Mouse (Mus musculus): ENCODE data around the gene Gm20662.
A peak's percentile ranks its signal among the peaks of the same experiment; 100 is the strongest.

Gene Gm20662

DNA sequence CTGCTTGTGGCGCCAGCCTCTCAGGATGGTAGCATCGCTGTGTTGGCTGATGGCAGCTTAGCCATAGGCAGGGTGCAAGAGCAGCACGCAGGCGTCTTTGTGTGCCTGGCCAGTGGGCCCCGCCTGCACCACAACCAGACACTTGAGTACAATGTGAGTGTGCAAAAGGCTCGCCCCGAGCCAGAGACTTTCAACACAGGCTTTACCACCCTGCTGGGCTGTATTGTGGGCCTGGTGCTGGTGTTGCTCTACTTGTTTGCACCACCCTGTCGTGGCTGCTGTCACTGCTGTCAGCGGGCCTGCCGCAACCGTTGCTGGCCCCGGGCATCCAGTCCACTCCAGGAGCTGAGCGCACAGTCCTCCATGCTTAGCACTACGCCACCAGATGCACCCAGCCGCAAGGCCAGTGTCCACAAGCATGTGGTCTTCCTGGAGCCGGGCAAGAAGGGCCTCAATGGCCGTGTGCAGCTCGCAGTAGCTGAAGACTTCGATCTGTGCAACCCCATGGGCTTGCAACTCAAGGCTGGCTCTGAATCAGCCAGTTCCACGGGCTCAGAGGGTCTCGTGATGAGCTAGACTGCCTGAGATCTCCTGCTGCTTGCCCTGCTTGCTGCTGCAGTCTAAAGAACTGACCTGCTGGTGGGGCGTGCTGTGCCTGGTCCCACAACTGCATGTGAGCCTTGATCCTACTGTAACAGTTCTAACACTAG, 58.3 kb downstream of the Gm20662 start:
- no peak for DNase-seq (ENCODE audit: low spot score)

DNA sequence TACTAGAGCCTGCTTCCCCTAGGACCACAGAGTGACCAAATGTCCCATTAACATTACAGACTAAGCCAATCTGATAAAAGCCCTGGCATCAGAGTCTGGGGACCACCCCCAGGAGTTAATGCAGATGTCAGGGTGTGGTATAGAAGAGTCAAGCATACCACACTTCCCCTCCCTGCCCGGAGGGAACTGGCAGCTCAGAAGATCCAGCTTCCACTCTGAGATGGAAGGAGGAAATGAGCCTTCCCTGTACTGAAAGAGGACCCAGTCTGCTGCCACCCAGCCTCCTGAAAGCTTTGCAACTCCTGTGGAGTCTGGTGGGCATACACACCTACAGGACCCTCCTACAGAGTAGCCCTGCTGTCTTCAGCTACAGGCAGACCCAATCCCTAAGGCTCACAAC, 58.9 kb downstream of the Gm20662 start:
- no peak for DNase-seq (ENCODE audit: low spot score)

- DNase-seq (ENCODE audit: low spot score), result no peak
These were observed 59.6 kb downstream of the Gm20662 start for GRCm38 (mm10) chr9:108055661-108056237.

DNA sequence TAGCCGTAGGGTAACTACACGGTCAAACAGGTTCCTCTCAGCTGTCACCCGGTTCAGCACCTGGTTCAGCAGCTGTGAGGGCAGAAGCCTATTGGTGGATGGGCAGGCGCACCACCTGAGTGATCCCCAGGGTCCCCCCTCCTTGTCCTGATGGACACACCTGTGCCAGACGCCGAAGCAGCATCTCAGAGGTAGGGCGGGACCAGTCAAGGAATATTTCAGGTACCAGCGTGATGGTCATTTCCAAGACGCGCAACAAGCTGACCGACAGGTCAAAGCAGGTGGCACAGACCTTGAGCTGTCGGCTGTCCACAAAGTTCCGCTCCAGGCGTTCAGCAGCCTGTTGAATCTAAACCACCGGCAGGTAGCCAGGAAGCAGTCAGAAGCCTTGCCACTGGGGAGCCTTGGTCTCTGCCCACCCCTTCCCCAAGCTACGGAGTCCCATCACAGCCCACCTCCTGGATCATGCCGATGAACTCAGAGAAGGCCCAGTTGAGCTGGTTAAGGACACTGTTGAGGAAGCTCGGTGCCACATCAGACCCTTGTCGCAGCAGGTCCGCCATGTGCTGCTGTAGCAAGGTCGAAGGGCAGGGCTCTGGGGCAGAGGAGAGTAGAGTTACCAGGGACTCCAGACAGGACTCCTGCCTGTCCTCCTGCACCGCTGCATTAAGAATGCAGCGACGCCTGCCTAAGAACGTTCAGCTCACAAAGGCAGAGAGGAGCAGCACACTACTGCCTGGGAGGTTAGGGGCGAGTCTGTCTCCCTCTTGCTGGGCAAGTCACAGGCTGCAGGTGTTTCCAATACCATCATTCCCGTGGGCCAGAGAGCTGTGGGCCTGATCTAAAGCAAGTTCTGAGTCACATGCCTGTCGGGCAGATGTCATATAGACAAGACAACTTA, 60.5 kb downstream of the Gm20662 start:
- DNase-seq (ENCODE audit: low spot score), result no peak

GRCm38 (mm10) chr9:108057262-108057562, 61.1 kb downstream of the Gm20662 start:
- no peak for DNase-seq (ENCODE audit: low spot score)

GRCm38 (mm10) chr9:108058291-108058690, 62.1 kb downstream of the Gm20662 start:
- no peak for DNase-seq (ENCODE audit: low spot score)

DNA sequence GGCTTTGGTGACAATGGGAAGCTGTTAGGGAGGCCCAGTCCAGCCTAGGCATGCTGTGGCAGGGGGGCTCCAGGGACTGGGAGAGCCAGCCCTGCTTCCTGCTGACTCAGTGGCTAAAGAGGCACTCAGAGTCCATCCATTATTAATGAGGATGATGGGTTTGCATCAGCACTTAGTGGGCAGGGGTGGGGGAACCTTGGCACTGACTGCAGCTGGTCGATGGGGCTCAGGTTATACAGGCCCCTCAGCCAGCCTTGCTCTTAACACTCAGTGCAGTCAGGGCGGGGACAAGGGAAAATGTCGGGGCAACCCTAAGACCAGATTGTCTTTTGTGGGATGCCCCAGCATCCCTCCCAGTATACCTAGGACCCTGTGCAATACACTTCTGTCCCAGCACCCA, 66.0 kb downstream of the Gm20662 start:
- no peak for DNase-seq (ENCODE audit: low spot score)

DNA sequence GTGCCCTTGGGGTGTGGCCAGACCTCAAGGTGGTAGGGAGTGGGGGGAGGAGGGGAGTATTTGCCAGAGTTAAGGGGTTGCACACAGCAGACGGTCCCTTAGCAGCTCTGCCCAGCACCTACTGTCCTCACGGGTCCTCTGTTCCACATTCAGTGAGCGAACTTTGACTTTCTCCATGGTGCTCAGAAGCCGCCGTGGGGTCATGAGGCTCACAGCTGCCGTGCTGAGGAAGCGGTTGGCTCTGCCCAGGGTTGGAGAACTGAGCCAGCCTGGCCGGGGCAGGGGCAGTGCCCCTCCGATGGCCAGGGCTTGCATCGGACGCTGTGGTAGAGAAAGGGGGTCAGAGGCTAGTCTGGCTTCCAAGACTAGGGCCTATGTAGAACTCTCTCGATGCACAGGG, 67.2 kb downstream of the Gm20662 start:
- DNase-seq (ENCODE audit: low spot score), result no peak

GRCm38 (mm10) chr9:108065491-108066011, 69.4 kb downstream of the Gm20662 start:
- DNase-seq (ENCODE audit: low spot score), result peak; percentile 81

DNA sequence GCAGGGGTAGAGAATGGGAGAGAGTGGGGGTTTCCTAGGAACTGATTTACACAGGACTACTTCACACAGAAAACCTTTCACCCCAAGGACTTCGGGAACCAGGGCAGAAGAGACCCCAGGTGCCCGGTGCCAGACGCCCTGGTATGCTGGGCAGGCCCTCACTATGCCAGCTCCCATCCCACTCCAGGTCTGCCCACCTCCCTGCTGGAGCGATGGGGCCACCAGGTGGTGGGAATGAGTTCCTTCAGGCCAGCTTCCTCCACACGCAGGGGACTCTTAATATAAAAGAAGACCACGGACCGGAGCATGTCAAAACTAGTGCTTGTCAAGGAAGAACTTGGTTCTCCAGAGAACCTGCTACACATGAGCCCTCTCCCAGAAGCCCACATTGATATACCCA, 71.0 kb downstream of the Gm20662 start:
- DNase-seq (ENCODE audit: low spot score), result no peak

GRCm38 (mm10) chr9:108067900-108068299, 71.8 kb downstream of the Gm20662 start:
- peak; percentile 91 for DNase-seq (ENCODE audit: low spot score)

- DNase-seq (ENCODE audit: low spot score), result no peak
These were observed 72.9 kb downstream of the Gm20662 start for GRCm38 (mm10) chr9:108069007-108069406.

DNA sequence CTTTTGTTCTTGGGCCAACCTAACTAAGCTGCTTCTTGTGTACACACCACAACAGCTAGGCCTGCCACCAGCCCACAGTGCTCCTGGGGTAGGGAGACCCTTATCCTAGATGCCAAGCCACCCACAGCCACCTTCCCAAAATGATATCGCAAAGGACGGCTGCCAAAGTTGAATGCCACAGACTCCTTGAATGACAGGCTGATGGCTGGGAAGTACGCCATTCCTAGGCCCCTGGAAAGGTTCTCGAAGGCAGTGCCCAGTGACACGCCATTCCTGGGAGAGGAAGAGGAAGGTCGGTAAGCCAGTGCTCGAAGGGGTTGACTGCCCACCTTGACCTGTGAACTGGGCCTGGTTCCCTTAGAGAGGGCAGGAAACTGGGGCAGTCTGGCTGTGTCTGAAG, 73.4 kb downstream of the Gm20662 start:
- DNase-seq (ENCODE audit: low spot score), result no peak

DNA sequence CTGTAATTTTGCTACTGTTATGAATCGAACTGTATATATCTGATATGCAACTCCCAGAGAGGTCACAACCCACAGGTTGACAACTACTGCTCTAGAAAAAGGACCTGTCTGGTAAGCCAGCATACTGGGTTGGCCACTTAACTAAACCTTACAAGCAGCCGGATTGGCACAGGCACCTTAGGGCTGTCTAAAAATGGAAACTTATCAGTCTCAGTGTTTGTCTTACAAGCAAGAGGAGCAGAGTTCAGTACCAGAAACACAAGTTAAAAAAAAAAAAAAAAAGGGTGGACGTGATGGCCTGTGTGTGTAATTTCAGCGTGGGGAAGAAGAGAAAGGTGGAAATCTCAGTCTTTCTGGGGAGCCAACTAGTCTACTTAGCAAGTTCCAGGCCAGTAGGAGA, 75.7 kb downstream of the Gm20662 start:
- no peak for DNase-seq (ENCODE audit: low spot score)

- no peak for DNase-seq (ENCODE audit: low spot score)
These were observed 76.4 kb downstream of the Gm20662 start for GRCm38 (mm10) chr9:108072481-108072924.

DNA sequence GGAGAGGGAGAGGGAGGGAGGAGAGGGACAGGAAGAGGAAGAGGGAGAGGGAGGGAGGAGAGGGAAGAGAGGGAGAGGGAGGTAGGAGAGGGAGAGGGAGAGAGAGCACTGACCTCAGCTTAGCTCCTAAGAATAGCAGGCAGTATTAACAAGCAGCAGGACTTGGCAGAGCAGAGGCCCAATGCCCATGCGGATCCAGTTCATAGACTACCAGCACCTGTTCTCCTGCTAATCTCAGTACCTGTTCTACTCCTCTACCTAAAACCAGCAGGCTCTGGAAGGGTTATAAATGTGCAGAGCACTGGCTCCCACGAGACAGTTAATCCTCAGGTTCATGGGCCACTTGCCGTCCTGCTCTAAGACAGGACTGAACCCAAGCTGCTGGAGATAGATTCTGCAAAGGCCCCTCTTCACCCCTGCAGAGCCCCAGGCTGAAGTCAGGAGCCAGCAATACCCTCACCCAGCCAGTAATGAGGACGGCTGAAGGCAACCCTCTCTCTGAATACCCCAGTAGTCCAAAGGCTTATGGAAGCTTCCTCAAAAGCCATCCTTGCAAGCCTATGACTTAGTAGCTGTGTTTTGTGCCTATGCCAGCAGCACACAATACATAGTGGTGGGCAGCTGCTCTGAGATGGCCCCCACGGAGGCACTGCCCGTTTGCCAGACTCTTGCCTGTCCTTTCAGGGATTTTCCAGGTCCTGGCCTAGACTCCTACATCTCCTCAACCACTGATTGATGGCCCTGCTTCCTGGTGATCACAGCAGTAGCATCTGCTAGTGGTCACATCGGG, 77.2 kb downstream of the Gm20662 start:
- DNase-seq (ENCODE audit: low spot score), result no peak

DNA sequence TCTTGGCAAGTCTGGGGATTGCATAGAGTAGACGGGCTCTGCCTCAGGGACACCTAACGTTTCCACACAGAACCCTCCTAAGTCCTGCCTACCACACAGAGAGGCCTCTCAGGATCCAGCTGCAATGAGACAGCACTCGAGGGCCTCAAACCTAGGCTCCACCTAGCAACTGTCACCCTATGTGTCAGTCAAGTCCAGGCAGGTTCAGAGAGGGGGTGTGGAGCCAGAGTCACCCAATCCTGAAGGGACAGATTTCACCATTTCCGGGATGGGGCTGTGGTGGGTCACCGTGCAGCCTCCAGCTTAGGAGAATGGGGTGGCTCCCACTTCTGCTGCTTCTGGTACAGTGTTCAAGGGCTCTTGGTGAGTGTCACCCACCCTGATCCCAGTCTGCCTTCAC, 84.0 kb downstream of the Gm20662 start, which contains the start of gene Mst1:
TSS of gene Mst1 (plus strand) at position 269 of the 400 bp plus-strand sequence.
- peak; percentile 19 for DNase-seq (ENCODE audit: low spot score)

- no peak for DNase-seq (ENCODE audit: low spot score)
These were observed 86.4 kb downstream of the Gm20662 start for GRCm38 (mm10) chr9:108082549-108082948.

GRCm38 (mm10) chr9:108082988-108083431, 86.9 kb downstream of the Gm20662 start, which contains the start of gene Rnf123:
Gene Rnf123 (minus strand): TSS chr9:108083346.
- DNase-seq (ENCODE audit: low spot score), result no peak

GRCm38 (mm10) chr9:108083561-108083960, 87.4 kb downstream of the Gm20662 start:
- no peak for DNase-seq (ENCODE audit: low spot score)

GRCm38 (mm10) chr9:108085261-108085660, 89.1 kb downstream of the Gm20662 start:
- no peak for DNase-seq (ENCODE audit: low spot score)

All from embryo, embryonic 10 days (tissue).